Mouse (Mus musculus) midbrain, embryonic 14.5 days (tissue): ENCODE results near the gene Col6a4. TPM values are rescaled to one million over a fixed set of nuclear protein-coding genes. Genes with fewer than 3 reads are reported as not detected.
A peak's percentile ranks its signal among the peaks of the same experiment; 100 is the strongest.

Source experiments
- ATAC-seq: fragments of 200-750 bp; cut with Nextera tagmentation; 2 replicates; pipeline ENCODE4 v1.8.0; 2017; ENCODE audit warnings: moderate number of reproducible peaks, moderate library complexity; ENCODE audit not compliant: low FRiP score, low TSS enrichment
- DNase-seq: peaks from one replicate; pipeline ENCODE4 v3.0.0-alpha.2; 2015
- H3K27ac ChIP-seq: fragments of 300-500 bp; sonication (generic); replicated peaks from 2 replicates; pipeline ENCODE4 v1.5.1; 2014; ENCODE audit warnings: mild to moderate bottlenecking, low read depth, low read length, moderate library complexity
- H3K27me3 ChIP-seq: fragments of 300-500 bp; sonication (generic); 2 replicates; pipeline ENCODE4 v1.6.1; 2014; ENCODE audit warnings: low read length, control low read depth, mixed read lengths; ENCODE audit not compliant: control insufficient read depth, insufficient read depth
- H3K36me3 ChIP-seq: fragments of 300-500 bp; sonication (generic); 2 replicates; pipeline ENCODE4 v1.6.1; 2014; ENCODE audit warnings: low read length, control low read depth; ENCODE audit not compliant: control insufficient read depth, insufficient read depth
- H3K4me1 ChIP-seq: fragments of 300-500 bp; sonication (generic); 2 replicates; pipeline ENCODE4 v1.6.1; 2014; ENCODE audit warnings: mild to moderate bottlenecking, antibody characterized with exemption, low read length, control low read depth; ENCODE audit not compliant: control insufficient read depth, insufficient read depth
- H3K4me2 ChIP-seq: fragments of 300-500 bp; sonication (generic); 2 replicates; pipeline ENCODE4 v1.6.1; 2014; ENCODE audit warnings: mild to moderate bottlenecking, low read length, moderate library complexity
- H3K4me3 ChIP-seq: fragments of 300-500 bp; sonication (generic); replicated peaks from 2 replicates; pipeline ENCODE4 v1.5.1; 2014; ENCODE audit warnings: low read depth, low read length
- H3K9ac ChIP-seq: fragments of 300-500 bp; sonication (generic); replicated peaks from 2 replicates; pipeline ENCODE4 v1.6.1; 2014; ENCODE audit warnings: mild to moderate bottlenecking, low read length, moderate library complexity
- H3K9me3 ChIP-seq: fragments of 300-500 bp; sonication (generic); 2 replicates; pipeline ENCODE4 v1.6.1; 2016; ENCODE audit warnings: low read length, control low read depth, mixed read lengths; ENCODE audit not compliant: control insufficient read depth
- WGBS: fragments of 180-500 bp; shearing (Covaris S2); extraction: QIAGEN DNeasy Blood & Tissue Kit; methylation state at CpG from one replicate; pipeline ENCODE4 v1.1.7; 2014; 5-methylcytosine and 5-hydroxymethylcytosine counted together
- polyA plus RNA-seq: library from polyadenylated mRNA; unstranded; fragments of >200 nt; fragmentation: Nextera tagmentation; extraction: Ambion mirVana; gene quantifications from 2 replicates; pipeline ENCODE4 v1.2.1, GENCODE M21; 2014

Col6a4 gene
- polyA plus RNA-seq, 1 experiment from 2014 or later: 0.38 TPM

GRCm38 (mm10) chr9:106123599-106123998 lies 27.0 kb upstream of the Col6a4 start:
- H3K27me3 ChIP-seq: no peaks in the 10 kb centered on the region
- 54% methylated on average over 4 of the region's 4 CpGs for WGBS
- no peak overlapping the region for H3K27ac ChIP-seq
- no peak overlapping the region for H3K9ac ChIP-seq
- H3K4me1 ChIP-seq: peaks cover 27% of the 10 kb centered on the region
- no peak overlapping the region for H3K4me3 ChIP-seq
- DNase-seq (peak; percentile 83), ATAC-seq (no peak)
- H3K9me3 ChIP-seq: no peaks in the 10 kb centered on the region
- no peaks in the 10 kb centered on the region for H3K36me3 ChIP-seq
- no peak overlapping the region for H3K4me2 ChIP-seq

GRCm38 (mm10) chr9:106119075-106119474 lies 22.5 kb upstream of the Col6a4 start:
- DNase-seq (peak; percentile 43), ATAC-seq (no peak)
- no peak overlapping the region for H3K27ac ChIP-seq
- H3K4me3 ChIP-seq: no peak overlapping the region
- no peaks in the 10 kb centered on the region for H3K36me3 ChIP-seq
- H3K4me2 ChIP-seq: no peak overlapping the region
- 30% methylated on average over 9 of the region's 9 CpGs for WGBS
- H3K9me3 ChIP-seq: no peaks in the 10 kb centered on the region
- no peaks in the 10 kb centered on the region for H3K27me3 ChIP-seq
- peaks cover 15% of the 10 kb centered on the region for H3K4me1 ChIP-seq
- H3K9ac ChIP-seq: no peak overlapping the region

- DNase-seq (peak; percentile 84), ATAC-seq (peak; percentile 62; the same call in 1 of the 2 replicates)
- Histone ChIP-seq H3K4me3 (0 out of 2 replicates have a peak overlapping the region, but pooled peaks have one; percentile 20), H3K27me3 (no peaks in the 10 kb centered on the region), H3K9ac (peak overlapping the region; percentile 38; the same call in 1 of the 2 replicates), H3K27ac (peak overlapping the region; percentile 77), H3K36me3 (no peaks in the 10 kb centered on the region), H3K9me3 (no peaks in the 10 kb centered on the region), H3K4me2 (peak overlapping the region; percentile 47), H3K4me1 (peaks cover 18% of the 10 kb centered on the region)
- 18% methylated on average over 13 of the region's 13 CpGs for WGBS
These were observed 19.3 kb upstream of the Col6a4 start for GRCm38 (mm10) chr9:106115801-106116424.

- Histone ChIP-seq H3K27ac (peak overlapping the region; percentile 47; the same call in 1 of the 2 replicates), H3K36me3 (no peaks in the 10 kb centered on the region), H3K9ac (no peak overlapping the region; the same call in 1 of the 2 replicates), H3K4me3 (no peak overlapping the region), H3K4me2 (no peak overlapping the region), H3K4me1 (peaks cover 16% of the 10 kb centered on the region), H3K27me3 (no peaks in the 10 kb centered on the region), H3K9me3 (no peaks in the 10 kb centered on the region)
- DNase-seq (peak; percentile 89), ATAC-seq (no peak; the same call in 1 of the 2 replicates)
- 30% methylated on average over 10 of the region's 10 CpGs for WGBS
These were observed 16.3 kb upstream of the Col6a4 start for GRCm38 (mm10) chr9:106112770-106113423.

- Histone ChIP-seq H3K27me3 (no peaks in the 10 kb centered on the region), H3K4me2 (no peak overlapping the region), H3K27ac (no peak overlapping the region), H3K9me3 (no peaks in the 10 kb centered on the region), H3K36me3 (no peaks in the 10 kb centered on the region), H3K4me1 (no peaks in the 10 kb centered on the region), H3K4me3 (no peak overlapping the region), H3K9ac (no peak overlapping the region)
- DNase-seq (no peak), ATAC-seq (no peak)
- 78% methylated on average over 9 of the region's 9 CpGs for WGBS
These were observed 9.7 kb upstream of the Col6a4 start for GRCm38 (mm10) chr9:106106241-106106640.

- Histone ChIP-seq H3K4me3 (no peak overlapping the region), H3K27me3 (no peaks in the 10 kb centered on the region), H3K9me3 (no peaks in the 10 kb centered on the region), H3K36me3 (no peaks in the 10 kb centered on the region), H3K27ac (no peak overlapping the region), H3K4me2 (no peak overlapping the region), H3K4me1 (peaks cover 4% of the 10 kb centered on the region; the same call in 1 of the 2 replicates), H3K9ac (no peak overlapping the region)
- no peak for DNase-seq
- WGBS: 79% methylated on average over 7 of the region's 7 CpGs
- ATAC-seq: no peak
These were observed 7.8 kb upstream of the Col6a4 start for GRCm38 (mm10) chr9:106104401-106104800.

GRCm38 (mm10) chr9:106101166-106101565 lies 4.6 kb upstream of the Col6a4 start:
- Histone ChIP-seq H3K27ac (peak overlapping the region; percentile 63; the same call in 1 of the 2 replicates), H3K27me3 (no peaks in the 10 kb centered on the region), H3K9me3 (no peaks in the 10 kb centered on the region), H3K9ac (no peak overlapping the region), H3K4me1 (peaks cover 4% of the 10 kb centered on the region; the same call in 1 of the 2 replicates), H3K4me3 (no peak overlapping the region), H3K4me2 (no peak overlapping the region), H3K36me3 (no peaks in the 10 kb centered on the region)
- DNase-seq (no peak), ATAC-seq (no peak)
- 76% methylated on average over 5 of the region's 5 CpGs for WGBS

GRCm38 (mm10) chr9:106100262-106100661 lies 3.7 kb upstream of the Col6a4 start:
- Histone ChIP-seq H3K27me3 (no peaks in the 10 kb centered on the region), H3K9ac (no peak overlapping the region), H3K4me3 (no peak overlapping the region), H3K27ac (peak overlapping the region; percentile 63), H3K9me3 (no peaks in the 10 kb centered on the region), H3K36me3 (no peaks in the 10 kb centered on the region), H3K4me1 (peaks cover 4% of the 10 kb centered on the region; the same call in 1 of the 2 replicates), H3K4me2 (no peak overlapping the region)
- peak; percentile 78 for DNase-seq
- ATAC-seq: peak; percentile 48; the same call in 1 of the 2 replicates
- 53% methylated on average over 9 of the region's 9 CpGs for WGBS
